Mouse (Mus musculus) mesoderm, embryonic 11.5 days (tissue): ENCODE results near the gene Pcsk2.

Experiments used
- DNase-seq: peaks from one replicate; pipeline ENCODE4 v3.0.0-alpha.2; 2012; ENCODE audit warnings: low read depth, low spot score

Gene Pcsk2

DNA sequence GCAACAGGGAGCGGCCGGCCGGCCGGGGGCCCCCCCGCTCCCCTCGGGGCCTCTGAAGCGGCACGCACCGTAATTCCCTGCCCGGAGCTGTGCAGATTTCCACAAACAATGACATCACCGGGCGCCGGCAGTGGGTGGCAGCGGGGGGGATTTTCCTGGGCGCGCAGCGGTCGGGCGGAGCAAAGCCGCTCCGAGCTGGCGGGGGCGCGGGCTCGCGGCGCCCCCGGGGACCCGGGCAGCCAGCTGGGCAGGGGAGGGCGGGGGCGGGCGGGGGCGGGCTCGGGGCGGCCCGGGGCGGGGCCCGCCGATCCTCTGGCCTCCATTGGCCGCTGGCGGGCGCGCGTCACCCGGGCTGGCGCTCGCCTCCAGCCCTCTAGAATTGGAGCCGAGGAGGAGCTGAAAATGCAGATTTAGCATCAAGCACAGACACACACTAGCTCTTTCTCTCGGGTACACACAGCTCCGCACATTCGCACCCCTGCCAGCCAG, at the start of gene Pcsk2:
Pcsk2 (plus strand) TSS at position 399 of the 489 bp plus-strand sequence.
- DNase-seq, result peak; percentile 69

DNA sequence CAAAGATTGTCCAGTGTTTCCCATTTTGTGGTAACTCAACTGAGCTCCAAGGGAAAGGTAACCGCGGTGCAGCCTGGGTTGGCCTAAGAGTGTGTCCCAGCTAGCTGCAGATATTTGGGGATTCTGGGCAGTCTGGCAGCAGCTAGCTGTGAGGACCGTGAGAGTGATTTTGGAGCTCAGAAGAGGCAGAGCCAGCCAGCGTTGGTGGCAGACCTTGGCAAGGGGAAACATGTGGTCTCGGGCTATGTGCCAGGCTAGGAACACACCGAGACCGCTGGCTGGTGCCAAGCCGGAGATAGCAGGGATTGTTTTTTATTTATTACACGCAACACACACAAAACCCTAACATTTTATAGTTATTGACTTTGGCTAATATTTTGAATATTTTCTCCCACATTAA, 45.1 kb upstream of the Pcsk2 start:
- DNase-seq, result no peak

DNA sequence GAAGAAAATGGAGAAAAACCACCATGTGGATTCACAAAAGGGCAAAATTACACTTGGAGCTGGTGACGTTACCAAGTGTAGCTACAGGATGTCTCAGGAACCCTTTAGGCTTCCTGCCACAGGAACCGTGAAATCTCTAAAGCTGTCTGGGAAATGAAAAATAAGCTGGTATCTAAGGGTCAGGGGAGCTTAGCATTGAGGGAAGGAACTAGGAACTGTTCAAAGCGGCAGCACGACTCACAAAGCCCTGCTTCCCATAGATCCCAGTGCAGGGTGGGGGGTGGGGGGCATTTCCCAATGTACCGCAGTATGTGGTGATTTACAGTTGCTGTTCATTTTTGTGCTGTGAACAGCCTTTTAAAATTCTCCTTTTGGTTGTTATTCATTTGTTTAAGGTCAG, 44.2 kb upstream of the Pcsk2 start:
- no peak for DNase-seq

DNA sequence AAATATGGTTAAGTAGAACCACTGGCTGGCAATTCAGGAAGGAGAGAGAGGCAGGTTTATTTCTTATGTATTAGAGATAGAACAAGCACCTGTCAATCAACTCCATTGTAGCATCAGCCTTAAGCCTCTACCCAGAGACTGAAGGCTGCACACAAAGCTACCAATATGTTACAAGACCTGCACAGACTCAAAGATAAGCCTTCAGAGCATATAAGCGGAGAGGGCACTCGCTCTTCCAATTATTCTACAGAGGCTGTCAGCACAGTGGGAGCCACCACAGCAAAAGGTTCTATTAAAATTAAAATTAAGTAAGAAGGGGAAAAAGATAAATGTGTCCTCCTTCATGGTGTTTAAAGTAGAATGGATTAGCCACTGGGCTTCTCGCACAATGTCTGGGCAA, 43.8 kb upstream of the Pcsk2 start:
- no peak for DNase-seq

DNA sequence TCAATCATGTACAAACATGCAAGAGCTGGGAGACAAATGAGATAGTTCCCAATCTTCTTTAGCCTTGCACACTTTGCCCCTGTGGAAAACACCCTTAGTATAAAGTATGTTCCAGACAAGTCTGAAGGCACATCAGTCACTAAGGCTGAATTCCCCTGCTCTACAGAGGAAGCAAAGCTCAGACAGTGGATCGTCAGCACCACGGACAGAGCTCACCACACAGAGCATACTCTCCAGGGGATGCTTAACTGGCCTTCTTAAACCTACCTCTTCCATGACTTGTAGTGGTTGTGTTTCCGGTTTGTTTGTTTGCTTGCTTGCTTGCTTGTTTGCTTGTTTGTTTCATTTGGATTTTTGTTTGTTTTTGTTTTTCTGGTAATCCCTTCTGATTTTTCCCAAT, 9.5 kb upstream of the Pcsk2 start:
- peak; percentile 66 for DNase-seq

DNA sequence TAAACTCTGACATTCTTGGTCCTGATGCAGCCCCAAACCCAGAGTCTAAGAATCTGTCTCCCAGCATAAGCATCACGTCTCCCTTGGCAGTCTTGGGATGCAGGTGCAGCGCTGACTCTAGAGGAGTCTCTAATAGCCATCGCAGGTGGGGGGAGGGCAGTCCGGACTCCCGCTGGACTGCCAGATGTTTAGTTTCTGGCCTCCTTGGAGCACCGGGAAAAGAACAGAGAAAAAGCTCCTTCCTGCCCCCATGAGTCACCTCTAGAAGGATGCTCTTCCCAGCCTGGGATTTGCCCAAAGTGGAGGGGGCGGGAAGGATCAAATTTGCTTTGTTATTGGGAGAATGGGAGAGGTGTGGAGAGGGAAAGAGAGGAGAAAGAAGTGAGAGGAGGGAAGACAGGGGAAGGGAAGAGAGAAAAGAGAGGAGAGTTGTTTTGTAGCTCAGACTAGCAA, 631 bp upstream of the Pcsk2 start:
- peak; percentile 50 for DNase-seq

DNA sequence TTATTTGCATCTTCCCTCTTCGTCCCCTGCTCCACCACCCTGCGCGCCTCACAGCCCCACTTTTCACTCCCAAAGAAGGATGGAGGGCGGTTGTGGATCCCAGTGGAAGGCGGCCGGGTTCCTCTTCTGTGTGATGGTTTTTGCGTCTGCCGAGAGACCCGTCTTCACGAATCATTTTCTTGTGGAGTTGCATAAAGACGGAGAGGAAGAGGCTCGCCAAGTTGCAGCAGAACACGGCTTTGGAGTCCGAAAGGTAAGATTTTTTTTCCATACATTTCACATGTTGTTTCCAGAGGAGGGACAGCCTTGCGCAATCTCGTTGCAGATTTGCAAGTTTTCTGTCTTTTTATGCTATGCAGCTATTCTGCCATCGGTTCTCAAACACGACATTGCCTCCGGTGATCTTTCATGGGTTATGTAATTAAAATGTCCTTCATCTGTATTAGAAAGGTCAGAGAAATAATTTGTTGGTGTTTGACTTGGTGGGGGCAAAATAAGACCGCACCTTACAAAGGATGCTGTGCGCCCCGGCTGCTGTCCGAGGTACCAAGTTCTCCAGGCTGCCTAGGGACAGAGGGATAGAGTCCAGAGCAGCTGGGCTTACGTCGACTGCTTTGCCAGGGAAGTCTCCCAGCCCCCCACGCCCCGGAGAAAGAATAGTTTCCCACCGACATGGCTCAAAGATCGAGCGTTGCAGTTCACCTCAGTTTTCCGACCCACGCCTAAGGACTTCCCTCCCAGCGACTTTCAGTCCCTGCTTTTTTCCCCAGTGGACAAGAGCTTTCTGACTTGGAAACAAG, 656 bp downstream of the Pcsk2 start:
- DNase-seq, result peak; percentile 60

DNA sequence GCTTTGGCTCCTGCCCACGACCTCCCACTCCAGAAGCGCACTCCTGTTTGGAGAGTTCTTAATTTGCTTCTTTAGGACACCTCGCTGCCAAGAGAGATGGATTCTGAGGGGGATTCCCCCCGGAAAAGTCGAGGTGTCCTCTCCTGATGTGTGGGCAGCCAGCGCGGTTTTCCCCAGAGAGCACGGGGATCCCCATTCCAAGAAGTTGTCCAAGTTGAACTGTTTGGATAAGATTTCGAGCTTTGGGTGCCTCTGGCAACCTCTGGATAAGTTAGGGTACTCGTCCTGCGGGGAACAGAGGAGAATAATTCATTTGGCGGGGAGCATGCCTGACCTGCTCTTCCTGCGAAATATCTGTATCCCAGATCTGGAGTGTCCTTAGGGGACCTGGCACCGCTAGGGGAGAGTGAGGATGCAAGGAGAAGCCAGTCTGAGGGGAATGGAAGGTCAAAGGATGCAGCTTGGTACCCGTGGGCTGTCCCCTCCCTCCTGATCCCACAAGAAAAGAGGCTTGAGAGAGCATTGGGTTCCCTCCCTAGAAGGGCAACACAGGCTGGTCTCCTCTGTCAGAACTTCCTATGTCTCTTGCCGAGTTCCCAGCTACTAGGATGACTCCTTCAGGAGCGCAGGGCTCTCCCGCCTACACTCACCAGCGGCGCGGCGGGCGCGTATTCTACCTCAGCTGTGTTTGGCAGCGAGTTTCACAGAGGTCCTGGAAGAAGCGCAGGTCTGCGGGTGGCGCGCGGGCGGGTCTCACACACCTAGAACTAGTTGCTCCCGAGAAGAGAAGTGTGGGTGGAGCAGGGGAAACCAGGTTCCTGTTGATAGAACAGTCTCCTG, 1.5 kb downstream of the Pcsk2 start:
- DNase-seq, result no peak

DNA sequence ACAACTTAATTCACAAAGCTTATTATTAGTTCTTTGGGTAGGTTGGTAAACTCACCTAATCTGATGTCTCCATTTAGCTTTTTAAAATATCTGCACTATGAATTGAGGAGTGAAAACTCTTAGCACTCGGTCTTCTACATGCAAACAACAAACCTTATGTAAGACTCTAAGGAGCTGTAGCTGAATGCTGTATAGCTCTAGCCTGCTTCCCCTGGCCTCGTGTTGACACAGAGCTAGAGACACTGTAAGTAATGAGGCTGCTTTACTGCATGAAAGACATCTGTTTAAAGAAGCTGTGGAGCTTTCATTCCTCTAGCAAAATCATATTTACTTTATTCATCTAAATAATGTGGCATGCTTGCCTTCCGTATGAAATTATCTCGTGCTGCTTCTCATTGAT, 14.4 kb downstream of the Pcsk2 start:
- no peak for DNase-seq

DNA sequence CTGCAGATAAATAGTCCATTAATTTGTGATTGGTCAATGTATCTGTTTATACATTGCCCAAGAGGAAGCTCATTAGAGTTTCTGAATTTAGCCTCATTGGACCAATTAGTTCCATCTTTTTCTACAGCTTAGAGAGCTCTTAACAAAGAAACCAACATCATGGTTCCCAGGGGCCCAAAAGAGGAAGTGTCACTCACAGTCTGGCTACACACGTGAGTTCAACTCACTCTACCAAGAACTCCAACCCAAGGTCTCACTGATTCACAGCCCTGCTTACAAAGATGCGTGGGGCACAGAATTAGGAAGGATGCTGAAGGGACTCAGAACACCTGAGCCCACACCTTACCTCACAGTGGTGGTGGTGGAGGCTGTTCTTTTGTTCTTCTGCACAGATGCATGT, 19.1 kb downstream of the Pcsk2 start:
- DNase-seq, result no peak

DNA sequence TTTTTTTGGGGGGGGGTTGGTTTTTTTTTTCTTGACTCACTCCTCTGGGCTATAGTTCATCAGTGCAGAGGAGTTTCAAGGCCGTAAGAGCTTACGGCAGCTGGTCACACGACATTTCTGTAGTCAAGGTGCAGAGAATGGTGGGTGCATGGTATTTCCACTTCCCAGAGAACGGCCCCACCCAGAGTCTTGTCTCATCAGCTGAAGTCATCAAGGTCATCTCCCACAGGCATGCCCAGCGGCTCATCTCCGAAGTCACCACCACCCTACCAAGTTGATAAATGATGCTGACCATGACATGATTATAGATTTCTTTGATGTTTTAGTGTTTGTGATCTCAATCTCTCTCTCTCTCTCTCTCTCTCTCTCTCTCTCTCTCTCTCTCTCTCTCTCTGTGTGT, 20.0 kb downstream of the Pcsk2 start:
- DNase-seq, result no peak

DNA sequence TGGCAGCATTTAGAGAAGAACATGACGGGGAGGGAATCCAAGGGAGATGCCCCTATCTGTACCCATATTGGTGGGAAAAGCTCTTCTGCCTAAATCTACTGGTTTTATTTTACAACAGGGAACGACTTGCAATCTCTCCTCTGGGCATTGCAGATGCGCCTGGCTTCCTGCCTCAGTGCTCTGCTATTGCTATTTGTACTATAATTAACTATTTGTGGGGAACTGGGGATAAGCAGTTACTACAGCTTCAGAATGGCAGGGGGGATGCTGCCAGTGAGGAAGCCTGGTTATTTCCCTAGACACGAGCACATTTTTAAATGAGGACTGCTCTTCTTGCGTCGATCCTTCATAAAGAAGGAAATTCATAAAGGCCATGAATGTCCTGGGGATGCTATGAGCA, 39.4 kb downstream of the Pcsk2 start:
- DNase-seq, result no peak

DNA sequence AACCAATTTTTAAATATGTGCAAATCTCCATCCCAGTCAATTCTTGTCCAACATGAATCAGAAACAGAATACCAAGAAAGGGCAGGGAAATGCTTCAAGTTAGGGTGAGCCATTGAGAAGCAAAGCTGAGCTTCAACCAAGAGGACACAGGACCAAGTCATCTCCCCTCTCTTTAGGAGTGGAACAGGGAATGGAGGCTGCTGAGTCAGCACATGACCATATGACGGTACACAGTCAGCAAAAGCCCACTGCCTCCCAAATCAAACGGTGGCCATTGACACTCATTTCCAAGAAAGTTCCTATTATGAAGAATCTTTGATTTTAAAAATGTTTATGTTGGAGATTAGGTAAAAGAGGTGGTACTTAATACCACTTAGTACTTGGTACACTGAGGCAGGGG, 44.4 kb downstream of the Pcsk2 start:
- no peak for DNase-seq

DNA sequence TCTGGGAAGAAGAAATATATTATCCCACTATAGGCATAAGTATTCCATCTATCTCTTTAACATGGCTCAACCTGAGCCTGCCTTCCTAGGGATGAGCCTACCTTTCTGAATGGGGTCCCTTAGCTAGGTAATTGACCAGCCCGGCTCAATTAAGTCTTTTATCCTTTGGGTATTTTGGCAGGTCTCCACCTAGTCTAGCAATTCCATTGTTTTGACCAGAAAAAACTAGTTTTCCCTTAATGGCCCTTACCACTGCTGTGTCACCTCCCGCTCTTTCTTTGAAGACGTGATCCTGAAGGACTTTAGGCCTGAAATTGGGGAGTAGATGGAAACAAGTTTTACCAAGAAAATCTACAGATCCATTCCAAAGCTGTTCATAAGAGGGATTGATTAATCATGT, 57.1 kb downstream of the Pcsk2 start:
- no peak for DNase-seq

DNA sequence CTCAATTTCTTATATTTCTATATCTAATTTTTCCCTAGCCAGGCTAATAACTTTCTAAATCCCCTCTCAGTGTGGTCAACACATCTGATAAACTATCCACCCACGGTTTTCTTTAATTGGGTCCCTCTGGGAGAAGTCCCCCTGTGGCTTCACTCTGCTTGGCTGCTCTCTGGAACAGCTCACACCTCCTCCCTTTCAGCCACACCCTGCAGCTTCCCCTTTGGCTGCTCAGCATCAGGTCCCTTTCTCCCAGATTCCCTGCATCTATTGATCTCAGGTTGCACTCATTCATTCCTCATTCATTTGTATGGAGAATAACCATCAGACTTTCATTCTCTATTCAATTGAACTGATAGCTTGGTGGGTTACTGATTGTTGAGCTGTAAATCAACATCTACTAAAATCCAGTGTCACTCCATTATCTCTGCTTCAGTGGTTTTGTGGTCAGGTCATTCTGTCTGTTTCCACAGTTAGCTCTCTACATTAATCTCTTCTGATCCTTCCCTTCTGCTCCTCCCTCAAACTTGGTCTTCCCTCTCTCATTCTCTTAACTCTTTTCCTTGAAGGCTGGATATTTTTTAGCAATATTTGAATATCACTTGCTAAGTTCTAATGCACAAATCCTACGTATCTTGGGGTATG, 58.0 kb downstream of the Pcsk2 start:
- no peak for DNase-seq

DNA sequence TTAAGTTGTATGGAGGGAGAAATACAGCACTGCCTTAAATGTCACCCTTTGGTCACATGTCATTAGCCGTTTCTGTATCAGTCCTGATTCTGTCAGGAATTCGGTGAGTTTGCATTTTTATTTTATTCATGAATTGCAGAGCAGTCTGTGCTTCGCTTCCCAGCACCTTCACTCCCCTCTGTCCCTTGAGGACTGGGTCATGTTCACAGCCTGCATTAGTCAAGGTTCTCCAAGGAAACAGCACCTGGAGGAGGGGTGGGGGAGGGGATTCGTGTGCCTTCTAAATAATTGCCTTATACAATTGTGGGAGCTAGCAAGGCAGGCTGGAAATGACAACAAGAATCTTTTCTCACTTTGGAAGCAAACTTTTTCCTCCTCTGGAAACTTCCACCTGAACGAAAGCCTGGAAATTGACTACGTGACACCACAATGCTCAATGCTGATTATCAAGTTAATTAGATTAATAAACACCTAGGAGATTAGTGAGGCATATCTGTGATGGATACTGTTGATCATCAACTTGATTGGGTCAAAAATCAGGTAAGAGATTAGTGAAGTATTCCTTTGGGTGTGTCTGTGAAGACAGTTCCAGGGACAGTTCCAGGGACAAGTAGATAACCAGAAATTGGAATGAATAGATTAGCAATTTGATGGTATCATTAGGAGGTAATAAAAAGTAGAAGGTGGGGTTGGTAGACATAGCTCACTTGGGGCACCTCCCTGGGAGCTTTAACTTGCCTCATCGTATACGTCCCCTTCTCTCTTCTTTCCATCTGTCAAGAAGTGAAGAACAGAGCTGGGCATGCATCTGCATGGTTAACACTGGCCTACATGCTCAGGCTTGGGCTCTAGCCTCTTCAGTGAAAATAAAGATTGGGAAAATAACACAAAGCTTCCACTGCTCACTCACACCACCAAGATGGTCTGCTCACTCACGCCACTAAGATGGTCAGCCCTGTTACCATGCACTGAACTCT, 64.7 kb downstream of the Pcsk2 start:
- no peak for DNase-seq

DNA sequence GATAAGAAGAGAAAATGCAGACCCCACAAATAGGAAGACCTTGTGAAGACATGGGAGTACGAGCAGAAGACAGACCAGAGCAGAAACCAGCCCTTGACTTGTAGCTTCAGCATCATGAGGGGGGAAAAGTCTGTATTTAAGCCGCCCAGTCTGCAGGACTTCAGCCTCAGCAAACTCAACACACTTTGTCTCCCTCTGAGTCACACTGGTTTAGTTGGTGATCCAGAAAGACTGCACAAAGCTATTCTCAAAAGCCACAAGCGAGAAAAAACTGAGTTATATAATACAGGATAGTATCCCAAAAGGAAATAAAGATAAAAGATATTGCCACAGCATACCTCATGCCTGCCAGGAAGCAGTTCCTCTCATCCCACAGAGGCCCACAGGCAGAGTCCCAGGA, 67.5 kb downstream of the Pcsk2 start:
- no peak for DNase-seq

DNA sequence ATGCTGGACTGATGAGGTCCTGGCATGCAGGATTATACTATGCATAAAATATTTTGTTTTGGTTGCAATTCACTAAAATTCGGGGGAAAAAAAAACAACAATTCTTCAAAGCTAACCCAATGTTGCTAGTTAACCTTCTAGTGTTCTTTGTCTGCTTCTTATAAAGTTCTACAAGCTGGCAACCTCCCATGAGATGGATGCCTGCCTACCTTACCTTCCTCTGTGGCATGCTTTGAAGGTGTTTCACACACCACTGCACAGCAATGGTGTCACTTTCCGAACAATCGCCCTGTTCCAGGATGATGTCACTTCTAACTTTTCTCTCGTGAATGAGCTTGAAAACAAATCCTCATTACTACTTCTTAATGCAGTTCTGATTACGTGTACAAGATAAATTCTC, 68.8 kb downstream of the Pcsk2 start:
- DNase-seq, result no peak

DNA sequence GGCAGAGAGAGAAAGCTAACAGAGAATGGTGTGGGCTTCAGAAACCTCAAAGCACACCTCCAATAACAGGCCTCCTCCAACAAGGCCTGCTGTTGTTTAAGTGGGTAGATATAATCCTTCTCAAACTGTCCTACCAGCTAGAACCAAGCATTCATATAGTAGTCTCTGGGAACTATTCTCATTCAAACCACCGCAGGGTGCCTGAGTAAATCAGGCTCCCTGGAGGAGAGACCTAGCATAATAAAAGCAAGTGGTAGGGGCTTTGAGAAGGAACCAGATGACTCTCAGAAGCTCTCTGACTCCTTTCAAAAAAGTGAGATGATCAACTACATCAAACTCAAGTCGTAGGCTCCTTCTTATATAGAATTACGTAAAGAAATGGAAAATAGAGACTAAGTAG, 75.0 kb downstream of the Pcsk2 start:
- DNase-seq, result no peak

DNA sequence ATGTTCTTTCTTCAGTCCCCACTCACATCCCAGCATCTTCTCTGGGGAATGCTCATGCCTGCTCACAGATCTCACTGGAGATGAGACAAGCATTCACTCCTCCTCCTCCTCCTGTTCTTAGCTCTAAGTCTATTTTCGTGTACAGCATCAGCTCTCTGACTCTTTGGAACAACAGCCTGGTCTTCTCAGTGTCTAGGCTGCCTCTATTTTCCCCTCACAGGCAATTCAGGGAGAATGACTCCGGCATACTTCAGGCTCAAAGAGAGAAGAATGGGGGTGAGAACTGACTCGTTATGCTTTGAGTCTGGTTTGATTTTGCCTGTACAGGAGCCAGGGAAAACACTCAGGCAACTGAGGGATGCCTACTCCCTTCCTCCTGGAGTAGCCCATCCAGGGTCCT, 78.0 kb downstream of the Pcsk2 start:
- no peak for DNase-seq

DNA sequence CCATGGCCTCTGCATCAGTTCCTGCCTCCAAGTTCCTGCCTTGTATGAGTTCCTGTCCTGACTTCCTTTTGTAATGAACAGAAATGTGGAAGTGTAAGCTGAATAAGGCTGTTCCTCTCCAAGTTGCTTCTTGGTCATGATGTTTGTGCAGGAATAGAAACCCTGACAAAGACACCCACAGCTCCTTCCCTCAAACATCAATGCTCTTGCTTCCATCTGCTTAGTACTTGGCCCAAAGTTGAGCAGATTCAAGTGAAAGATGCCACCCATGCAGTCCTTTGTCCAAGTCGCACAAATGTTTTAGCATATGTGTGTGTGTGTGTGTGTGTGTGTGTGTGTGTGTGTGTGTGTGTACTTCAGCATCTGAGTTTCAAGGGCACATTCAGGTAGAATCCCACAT, 97.3 kb downstream of the Pcsk2 start:
- DNase-seq, result no peak
